Mouse (Mus musculus) left cerebral cortex, adult 18-20 months (tissue): ENCODE data around the gene Axdnd1. TPM values are rescaled to one million over a fixed set of nuclear protein-coding genes. Genes with fewer than 3 reads are reported as not detected.
"Not testable (repeated sequence)": the region's sequence is repeated elsewhere in the genome, so short reads cannot be mapped to it uniquely, and the experiment has no call there.

Source experiments
- DNase-seq, 2 experiments: peaks; one replicate each; pipeline ENCODE4 v3.0.0; 2021 to 2022; ENCODE audit warnings: low spot score in 2 of 2, mixed read lengths in 1 of 2
- total RNA-seq, 2 experiments: library from RNA; stranded (reverse); gene quantifications; 2 replicates each; pipeline ENCODE4 v1.2.3; 2021

The Axdnd1 gene
- total RNA-seq, 2 experiments from 2014 or later, result 0.35 to 0.53 TPM

- DNase-seq, result no peak
These were observed 76.5 kb downstream of the Axdnd1 start for GRCm38 (mm10) chr1:156344433-156344832.

- no peak for DNase-seq
These were observed 80.1 kb downstream of the Axdnd1 start for GRCm38 (mm10) chr1:156340847-156341246.

- DNase-seq, result no peak
These were observed 97.8 kb downstream of the Axdnd1 start for GRCm38 (mm10) chr1:156323126-156323525.

- no peak for DNase-seq
These were observed 110.3 kb downstream of the Axdnd1 start, which contains the start of gene Nphs2 for GRCm38 (mm10) chr1:156310630-156311029. Gene Nphs2, plus strand, starts transcription at chr1:156310727.

- DNase-seq, result no peak
These were observed 112.4 kb downstream of the Axdnd1 start for GRCm38 (mm10) chr1:156308595-156308994.

GRCm38 (mm10) chr1:156302911-156303749, 117.8 kb downstream of the Axdnd1 start, which contains the start of gene Tdrd5:
Gene Tdrd5, minus strand, starts transcription at chr1:156303664.
- peak; percentile 43 to 66 for DNase-seq

GRCm38 (mm10) chr1:156290016-156290415, 130.9 kb downstream of the Axdnd1 start:
- DNase-seq, result no peak

- not testable (repeated sequence) for DNase-seq
These were observed 131.8 kb downstream of the Axdnd1 start for GRCm38 (mm10) chr1:156289222-156289587.

- DNase-seq, result no peak
These were observed 132.3 kb downstream of the Axdnd1 start for GRCm38 (mm10) chr1:156288556-156289221.

GRCm38 (mm10) chr1:156285541-156285896, 135.4 kb downstream of the Axdnd1 start:
- DNase-seq, result no peak

- peak; percentile 40 for DNase-seq
These were observed 136.0 kb downstream of the Axdnd1 start for GRCm38 (mm10) chr1:156284851-156285540.

- DNase-seq, result no peak
These were observed 136.8 kb downstream of the Axdnd1 start for GRCm38 (mm10) chr1:156284207-156284606.

GRCm38 (mm10) chr1:156280131-156280530, 140.8 kb downstream of the Axdnd1 start:
- no peak for DNase-seq

GRCm38 (mm10) chr1:156273647-156274046, 147.3 kb downstream of the Axdnd1 start:
- no peak for DNase-seq

Other genes with a start within 250 kb of the Axdnd1 start
- gene Fam163a, start 216.1 kb downstream of the Axdnd1 start, total RNA-seq, result 1 to 10 TPM; 5.7 to 7.7 TPM
- 1 to 10 TPM; 2.2 to 3.3 TPM for gene Tdrd5, start 117.5 kb downstream of the Axdnd1 start, total RNA-seq
- gene Nphs2, start 110.4 kb downstream of the Axdnd1 start, total RNA-seq, result under 1 TPM; 0.68 to 1.00 TPM
- gene Gm2000, start 55.1 kb downstream of the Axdnd1 start, total RNA-seq, result 100 to 1,000 TPM; 343 to 373 TPM
- 10 to 100 TPM; 46.0 to 56.1 TPM for gene Soat1, start 53.2 kb upstream of the Axdnd1 start, total RNA-seq
- gene Gm10031, start 102.9 kb upstream of the Axdnd1 start, total RNA-seq, result 10 to 100 TPM; 47.9 to 49.9 TPM
- gene Abl2, start 137.6 kb upstream of the Axdnd1 start, total RNA-seq, result 10 to 100 TPM; 55.5 to 64.0 TPM